Mouse (Mus musculus) lung, postnatal 4 days (tissue): ENCODE measurements at regions not wholly inside any gene's neighbourhood (a gene's known extent, or its start where the extent isn't known, plus 50 kb on each side); places are given as distances from the start of the nearest gene placed in this dataset.

Experiments
- DNase-seq, 2 experiments: peaks; one replicate each; pipeline ENCODE4 v3.0.0; 2021

- DNase-seq, result no peak
Observed at GRCm38 (mm10) chr13:52702201-52702611, 119.2 kb downstream of the Syk start.

DNA sequence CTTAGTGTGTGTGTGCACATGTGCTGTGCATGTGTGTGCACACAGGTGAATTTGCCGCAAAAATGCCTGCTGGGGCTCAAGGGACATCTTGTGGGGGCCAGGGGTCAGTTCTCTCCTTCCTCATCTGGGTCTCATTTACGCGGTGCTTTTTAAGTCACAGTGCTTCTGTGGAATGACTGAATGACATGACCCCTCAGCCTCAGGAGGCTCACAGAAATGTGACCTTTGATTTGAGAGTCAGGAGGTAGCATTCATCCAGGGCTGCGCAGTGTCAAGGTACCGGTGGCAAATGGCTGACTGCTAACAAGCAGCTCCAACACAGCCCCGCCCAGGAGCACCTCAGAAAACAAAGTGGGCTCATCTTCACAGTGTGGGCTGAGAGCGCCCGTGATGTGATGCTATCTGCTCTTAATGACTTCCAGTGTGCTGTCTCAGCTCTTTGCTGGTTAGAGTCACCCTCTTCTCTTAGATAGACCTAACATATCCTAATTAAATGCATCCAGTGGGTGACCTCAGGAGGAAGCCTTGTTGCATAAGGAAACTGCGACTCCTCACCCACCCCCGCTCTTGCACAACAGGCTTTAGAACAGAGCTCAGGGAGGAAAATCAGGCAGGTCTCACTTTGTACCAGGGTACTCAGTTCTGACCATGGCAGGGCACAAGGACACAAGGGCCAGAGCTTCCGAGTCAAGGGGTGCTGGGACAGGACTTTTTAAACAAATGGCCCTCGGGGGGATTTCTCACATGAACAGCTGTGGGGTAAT is 120.6 kb downstream of the Syk start:
- peak in 1 of 2 experiments; percentile 16 for DNase-seq

GRCm38 (mm10) chr13:52704673-52705072 is 121.7 kb downstream of the Syk start:
- peak; percentile 37 to 52 for DNase-seq

GRCm38 (mm10) chr13:52709580-52709979 is 126.6 kb downstream of the Syk start:
- no peak for DNase-seq

GRCm38 (mm10) chr13:52711713-52712369 is 128.9 kb downstream of the Syk start:
- peak; percentile 46 to 84 for DNase-seq

DNA sequence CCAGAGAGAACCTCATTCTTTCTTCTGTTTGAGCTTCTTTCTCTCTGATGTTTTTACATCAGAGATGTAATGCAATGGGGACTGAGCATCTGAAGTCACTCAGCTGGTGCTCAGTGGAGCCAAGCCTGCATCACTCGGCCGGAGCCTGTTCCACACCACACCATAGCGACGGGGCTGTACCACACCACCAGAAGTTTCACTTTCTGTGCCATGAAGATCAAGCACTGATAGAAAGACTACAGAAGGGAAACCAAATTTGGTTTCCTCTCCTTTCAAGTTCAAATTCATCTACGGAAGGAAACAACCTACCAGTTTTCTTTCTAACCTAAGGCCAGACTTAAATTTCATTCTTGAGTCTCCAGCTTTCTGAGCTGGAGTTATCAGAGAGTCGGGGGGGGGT is 138.5 kb downstream of the Syk start:
- no peak for DNase-seq

DNA sequence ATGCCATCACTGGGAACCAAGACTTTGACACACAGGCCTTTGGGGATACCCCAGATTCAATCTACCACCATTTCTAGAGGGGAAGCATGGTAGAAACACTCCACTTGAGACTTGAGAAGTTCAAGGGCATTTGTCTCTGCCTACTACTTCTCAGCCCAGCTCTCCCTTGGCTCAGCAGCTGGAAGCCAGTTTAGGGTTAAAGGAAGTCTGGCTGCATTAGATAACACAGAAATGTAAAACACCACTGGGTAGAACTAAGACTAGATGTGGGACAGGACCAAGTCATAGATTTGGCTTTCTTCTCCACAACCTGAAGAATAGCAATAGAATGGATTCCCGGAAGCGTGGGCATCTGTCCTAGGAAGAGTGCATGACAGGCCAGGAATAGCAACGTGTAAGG is 139.7 kb downstream of the Syk start:
- DNase-seq, result no peak

- DNase-seq, result peak; percentile 36 to 49
Observed at GRCm38 (mm10) chr13:52726043-52726442, 143.1 kb downstream of the Syk start.

- no peak for DNase-seq
Observed at GRCm38 (mm10) chr13:52726525-52726924, 143.6 kb downstream of the Syk start.

GRCm38 (mm10) chr13:52735453-52735933 is 152.5 kb downstream of the Syk start:
- no peak for DNase-seq

GRCm38 (mm10) chr13:52735934-52736523 is 153.1 kb downstream of the Syk start:
- DNase-seq, result peak; percentile 35 to 55

- DNase-seq, result no peak
Observed at GRCm38 (mm10) chr13:52738095-52738660, 155.2 kb downstream of the Syk start.

DNA sequence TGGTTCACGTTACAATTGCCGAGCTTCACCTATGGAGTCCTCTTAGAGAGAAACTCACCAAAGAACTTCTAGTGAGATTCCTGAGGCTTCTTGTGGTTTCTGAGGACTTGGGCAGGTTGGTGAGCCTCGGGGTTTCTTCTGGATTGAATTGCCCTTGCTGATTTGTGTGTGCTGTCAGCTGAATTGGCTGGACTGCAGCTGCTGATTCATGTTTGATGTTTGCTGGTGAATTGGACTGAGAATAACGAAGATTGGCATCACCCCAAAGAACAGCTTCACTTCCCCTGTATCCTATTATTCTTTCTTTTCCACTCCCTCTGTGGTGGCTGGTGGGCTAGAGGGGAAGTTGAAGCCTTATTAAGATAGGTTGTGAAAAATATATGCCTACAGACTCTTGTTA is 158.4 kb downstream of the Syk start:
- DNase-seq, result no peak

DNA sequence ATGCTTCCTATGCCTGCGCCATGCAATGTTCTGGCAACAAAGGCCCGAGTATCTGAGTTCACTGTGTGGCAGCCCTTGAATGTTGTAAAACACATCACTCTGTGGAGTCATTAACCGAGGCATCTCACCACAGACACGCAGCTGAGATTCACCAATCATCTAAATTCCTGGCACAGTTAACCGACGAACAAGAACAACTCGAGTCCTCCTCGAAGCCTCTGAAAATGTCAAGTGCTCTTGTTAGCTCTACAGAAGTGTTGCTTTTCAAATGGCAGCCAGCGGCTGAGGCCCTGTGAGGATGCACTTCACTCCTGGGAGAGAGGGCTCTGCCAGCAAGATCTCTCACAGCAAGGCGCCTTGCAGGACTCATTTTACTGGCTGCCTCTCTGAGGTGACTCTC is 173.0 kb downstream of the Syk start:
- DNase-seq, result peak; percentile 51 to 78

DNA sequence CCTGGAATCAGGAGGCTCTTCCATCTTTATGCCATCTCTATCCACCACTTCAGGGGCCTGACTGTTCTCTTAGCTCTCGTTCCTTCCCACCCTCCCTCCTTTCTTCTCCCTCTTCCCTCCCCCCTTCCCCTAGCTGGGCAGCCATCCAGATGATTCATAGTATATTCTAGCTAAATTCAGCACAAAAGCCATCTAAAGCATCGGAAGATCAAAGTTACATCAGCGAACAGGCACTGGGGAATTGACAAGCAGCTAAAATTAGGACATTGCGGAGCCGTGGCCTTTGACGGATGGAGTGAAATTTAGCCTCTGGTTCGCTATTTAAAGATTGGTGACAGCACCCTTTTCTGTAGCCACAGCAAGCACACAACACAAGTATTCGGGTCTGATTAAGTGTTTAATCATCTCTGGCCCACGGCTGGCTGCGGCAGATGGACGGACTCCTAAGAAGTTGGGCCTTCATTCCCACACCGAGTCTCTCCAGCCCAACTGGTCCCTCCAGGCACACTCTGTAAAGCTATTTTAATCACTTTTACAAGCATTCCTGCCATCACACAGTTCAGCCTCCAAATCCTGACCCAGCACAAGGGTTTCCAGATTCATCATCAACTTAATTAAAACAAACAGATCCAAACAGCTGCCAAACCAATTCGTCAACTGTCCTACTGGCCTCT is 163.8 kb downstream of the Auh start:
- DNase-seq, result peak; percentile 74 to 90

- peak in 1 of 2 experiments; percentile 20 for DNase-seq
Observed at GRCm38 (mm10) chr13:52766236-52766635, 163.2 kb downstream of the Auh start.

DNA sequence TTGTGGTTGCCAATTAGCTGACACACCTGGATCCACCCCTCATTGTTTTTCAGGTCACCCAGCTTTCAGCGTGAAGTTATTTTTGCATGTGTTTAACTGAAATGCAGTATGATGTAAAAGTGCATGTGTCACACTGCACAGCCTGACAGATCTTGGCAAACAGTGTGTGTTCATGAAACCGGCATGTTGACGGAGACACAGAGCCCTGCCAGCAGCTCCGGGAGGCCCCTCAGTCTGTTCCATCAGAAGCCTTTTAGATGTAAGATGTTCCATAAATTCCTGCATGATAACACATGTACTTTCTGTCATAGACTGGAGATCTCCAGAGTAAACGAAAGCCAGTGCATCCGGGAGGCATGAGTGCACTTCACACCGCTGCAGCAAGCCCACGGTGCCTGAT is 159.5 kb downstream of the Auh start:
- peak; percentile 30 to 76 for DNase-seq

DNA sequence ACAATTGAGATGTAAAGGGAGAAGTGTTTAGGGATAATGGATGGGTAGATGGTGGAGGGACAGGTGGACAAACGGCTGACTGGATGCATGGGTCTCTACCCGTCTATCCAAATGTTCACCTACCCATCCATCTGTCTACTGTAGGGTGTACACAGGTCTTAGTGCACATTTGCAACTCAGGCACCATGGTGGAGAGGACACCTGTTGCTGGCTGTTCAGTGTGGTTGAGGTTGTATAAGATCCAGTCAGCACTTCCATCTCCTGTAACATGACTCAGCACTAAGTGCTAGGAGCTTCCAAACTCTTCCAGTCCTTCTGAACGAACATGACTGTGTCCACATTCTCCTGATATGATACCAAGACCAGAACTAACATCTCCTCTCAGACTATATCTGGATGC is 158.0 kb downstream of the Auh start:
- DNase-seq, result no peak

DNA sequence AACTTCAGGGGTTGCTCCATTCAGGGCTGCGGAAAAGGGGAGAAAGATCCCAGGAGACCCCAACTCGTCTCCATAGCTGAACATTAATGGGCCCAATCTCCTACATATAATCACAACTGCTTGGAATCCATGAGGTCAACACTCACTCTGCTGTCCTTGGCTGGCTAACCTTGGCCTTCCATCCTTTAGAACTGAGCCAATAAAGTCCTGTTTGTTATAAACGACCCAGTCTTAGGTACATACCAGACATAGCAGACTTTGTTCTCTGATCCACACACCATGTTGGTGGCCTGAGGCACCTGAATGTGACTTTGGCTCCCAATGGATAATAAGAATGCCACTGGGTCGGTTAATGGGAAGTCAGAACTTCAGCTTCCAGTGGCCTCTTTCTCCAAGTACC is 157.4 kb downstream of the Auh start:
- no peak for DNase-seq

- DNase-seq, result peak; percentile 36 to 74
Observed at GRCm38 (mm10) chr13:52777396-52778034, 152.0 kb downstream of the Auh start.

DNA sequence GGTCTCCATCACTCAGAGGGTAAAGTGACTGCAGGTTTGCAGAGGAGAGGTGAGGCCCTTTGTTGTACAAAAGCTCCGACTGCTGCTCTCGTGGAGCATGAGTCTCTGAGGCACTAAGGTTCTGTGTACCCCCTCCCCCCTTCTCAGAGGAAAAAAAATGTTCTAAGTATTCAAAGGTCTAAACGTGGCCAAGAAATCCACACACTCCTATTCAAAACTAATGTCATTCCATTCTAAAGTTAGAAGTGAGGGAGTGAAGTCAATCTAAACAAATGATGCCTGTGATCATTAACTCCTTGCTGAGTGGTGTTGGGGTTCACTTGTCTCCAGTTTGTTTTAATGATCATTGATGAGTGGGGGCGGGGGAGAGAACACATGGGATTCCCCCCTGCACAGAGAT is 150.6 kb downstream of the Auh start:
- DNase-seq, result no peak
